Mouse (Mus musculus) stomach, postnatal 0 days (tissue): ENCODE data around the gene Nek4.

Source experiments
- CTCF ChIP-seq: IDR thresholded peaks from 2 replicates; pipeline ENCODE4 v1.5.1; 2016; ENCODE audit warnings: antibody characterized with exemption, low read depth, mild to moderate bottlenecking, moderate library complexity
- EP300 ChIP-seq: optimal IDR thresholded peaks from 2 replicates; pipeline ENCODE3; 2016; ENCODE audit warnings: antibody characterized with exemption

DNA sequence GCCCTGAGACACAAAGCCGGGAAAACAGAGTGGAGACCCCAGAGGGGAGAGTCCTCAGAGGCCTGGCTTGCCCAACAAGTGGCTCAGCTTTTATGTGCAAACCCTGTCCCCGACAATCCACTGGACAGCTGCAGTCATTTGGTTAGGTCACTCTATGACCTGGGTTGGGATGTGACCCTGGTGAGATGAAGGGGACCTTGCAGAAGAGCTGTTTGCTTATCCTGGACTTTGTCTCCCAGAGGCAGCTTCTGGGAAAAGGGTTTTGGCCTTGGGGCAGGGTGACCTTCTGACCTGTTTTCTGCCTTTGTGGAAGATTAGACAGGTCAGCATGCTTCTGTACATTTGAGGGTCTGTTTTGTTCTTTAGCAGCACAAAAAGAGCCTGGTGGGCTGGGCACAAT lies 6.4 kb upstream of the Nek4 start:
- TF ChIP-seq CTCF, result no peak
- no peak for TF ChIP-seq EP300
